Mouse (Mus musculus): ENCODE measurements at regions not wholly inside any gene's neighbourhood (a gene's known extent, or its start where the extent isn't known, plus 50 kb on each side); places are given as distances from the start of the nearest gene placed in this dataset.

DNA sequence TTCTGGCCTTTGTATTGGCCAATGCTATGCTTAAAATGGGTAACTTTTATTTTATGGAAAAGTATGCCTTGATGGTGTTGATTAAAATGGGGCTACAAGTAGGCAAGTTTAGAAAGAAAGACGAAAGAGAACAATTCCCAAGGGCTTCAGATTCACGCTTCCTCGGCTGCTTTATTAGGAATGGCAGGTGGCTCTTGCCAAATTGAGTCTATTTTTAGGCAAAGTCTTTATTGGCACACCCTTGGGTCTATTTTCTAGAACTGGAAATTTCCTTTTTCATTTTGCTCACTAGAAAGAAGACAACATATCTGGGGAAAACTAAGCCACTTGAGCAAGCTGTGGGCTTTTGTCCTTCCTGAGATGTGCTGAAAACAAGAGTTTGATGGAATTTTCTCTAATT, 641.4 kb upstream of the Kdm8 start:
- no peak for ATAC-seq (replicated peaks; ENCODE audit: low FRiP score, low TSS enrichment, poor library complexity, severe bottlenecking)

- ATAC-seq (replicated peaks; ENCODE audit: low FRiP score, low TSS enrichment, poor library complexity, severe bottlenecking): no peak
Observed at GRCm38 (mm10) chr7:124834692-124835091, 609.8 kb upstream of the Kdm8 start.

- no peak for ATAC-seq (replicated peaks; ENCODE audit: low FRiP score, low TSS enrichment, poor library complexity, severe bottlenecking)
Observed at GRCm38 (mm10) chr7:124836531-124836930, 607.9 kb upstream of the Kdm8 start.

GRCm38 (mm10) chr7:124855056-124855455, 589.4 kb upstream of the Kdm8 start:
- no peak for ATAC-seq (replicated peaks; ENCODE audit: low FRiP score, low TSS enrichment, poor library complexity, severe bottlenecking)

DNA sequence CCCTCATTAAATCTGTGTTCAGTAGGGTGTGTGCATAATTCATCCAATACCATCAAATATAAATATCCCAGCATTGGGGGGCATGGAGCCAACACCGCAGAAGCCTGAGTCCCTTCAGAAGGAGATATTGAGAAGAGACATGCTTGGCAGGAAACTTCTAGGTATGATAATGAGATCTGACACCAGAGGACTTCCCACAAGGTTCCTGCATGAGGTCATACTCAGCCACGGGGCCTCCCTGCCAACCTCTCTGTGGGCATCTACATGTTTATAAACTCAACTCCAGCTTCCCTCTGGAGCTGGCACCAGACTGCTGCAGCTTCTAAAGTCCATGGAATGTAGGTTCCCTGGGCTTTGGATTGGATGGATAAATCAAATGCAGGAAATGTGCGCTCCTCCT, 587.4 kb upstream of the Kdm8 start:
- no peak for ATAC-seq (replicated peaks; ENCODE audit: low FRiP score, low TSS enrichment, poor library complexity, severe bottlenecking)

GRCm38 (mm10) chr7:124861397-124861796, 583.1 kb upstream of the Kdm8 start:
- ATAC-seq (replicated peaks; ENCODE audit: low FRiP score, low TSS enrichment, poor library complexity, severe bottlenecking): no peak

GRCm38 (mm10) chr7:124868133-124868603, 576.3 kb upstream of the Kdm8 start:
- no peak for ATAC-seq (replicated peaks; ENCODE audit: low FRiP score, low TSS enrichment, poor library complexity, severe bottlenecking)

DNA sequence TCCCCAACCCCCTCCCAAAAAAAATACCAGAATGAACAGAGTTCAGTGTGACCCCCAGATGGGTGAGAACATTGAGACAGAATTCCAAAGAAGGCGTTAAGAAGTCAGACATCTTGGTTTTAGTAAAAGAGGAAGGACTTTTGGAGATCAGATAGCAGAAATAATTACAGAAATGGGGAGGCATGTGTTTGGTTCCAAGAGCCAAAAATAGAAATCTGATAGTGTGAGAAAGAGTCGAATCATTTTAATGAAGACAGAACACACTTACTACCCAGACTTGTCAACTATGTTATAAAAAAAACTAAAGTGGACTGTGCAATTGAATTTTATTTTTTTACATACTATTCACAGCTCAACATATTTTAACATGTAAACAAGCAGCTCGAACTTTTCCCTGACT, 575.9 kb upstream of the Kdm8 start:
- ATAC-seq (replicated peaks; ENCODE audit: low FRiP score, low TSS enrichment, poor library complexity, severe bottlenecking): no peak

DNA sequence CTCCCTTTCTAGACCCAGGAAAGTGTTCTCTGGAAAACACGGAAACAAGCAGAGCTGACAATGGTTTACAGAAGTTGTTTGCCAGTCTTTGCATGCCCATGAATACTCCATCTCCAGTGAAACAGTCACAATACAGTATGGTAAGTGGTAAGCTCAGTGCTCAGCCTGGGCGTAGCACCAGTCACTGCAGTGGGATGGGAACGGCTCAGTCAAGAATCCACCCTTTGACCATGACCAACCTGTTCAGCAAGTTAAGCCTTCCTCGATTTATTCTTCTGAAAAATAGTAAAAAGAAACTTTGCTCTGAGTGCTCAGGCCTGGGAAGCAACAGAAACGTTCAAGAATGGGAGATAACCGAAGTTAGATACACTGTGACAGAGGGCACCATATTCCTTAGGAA, 563.7 kb upstream of the Kdm8 start:
- no peak for ATAC-seq (replicated peaks; ENCODE audit: low FRiP score, low TSS enrichment, poor library complexity, severe bottlenecking)

GRCm38 (mm10) chr7:124907233-124907632, 537.2 kb upstream of the Kdm8 start:
- no peak for ATAC-seq (replicated peaks; ENCODE audit: low FRiP score, low TSS enrichment, poor library complexity, severe bottlenecking)

GRCm38 (mm10) chr7:124907662-124908296, 536.7 kb upstream of the Kdm8 start:
- no peak for ATAC-seq (replicated peaks; ENCODE audit: low FRiP score, low TSS enrichment, poor library complexity, severe bottlenecking)

- ATAC-seq (replicated peaks; ENCODE audit: low FRiP score, low TSS enrichment, poor library complexity, severe bottlenecking): no peak
Observed at GRCm38 (mm10) chr7:124914061-124914460, 530.4 kb upstream of the Kdm8 start.

DNA sequence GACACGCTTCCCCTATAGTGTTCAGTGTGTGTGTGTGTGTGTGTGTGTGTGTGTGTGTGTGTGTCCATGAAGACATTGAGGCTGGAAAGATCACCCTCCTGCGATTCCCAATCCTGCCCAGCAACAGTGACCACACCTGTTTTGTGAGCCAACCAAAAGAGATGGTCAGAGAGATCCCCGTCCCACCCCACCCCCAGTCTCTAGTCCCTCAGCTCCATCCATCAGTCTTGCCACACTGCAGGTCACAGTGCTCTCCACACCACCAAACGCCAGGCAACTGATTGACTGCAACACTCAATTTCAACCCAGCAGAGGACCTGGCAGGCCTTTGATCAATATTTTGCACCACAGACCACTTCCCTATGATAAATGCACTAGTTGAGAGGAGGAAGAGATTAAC, 530.0 kb upstream of the Kdm8 start:
- ATAC-seq (replicated peaks; ENCODE audit: low FRiP score, low TSS enrichment, poor library complexity, severe bottlenecking): no peak

DNA sequence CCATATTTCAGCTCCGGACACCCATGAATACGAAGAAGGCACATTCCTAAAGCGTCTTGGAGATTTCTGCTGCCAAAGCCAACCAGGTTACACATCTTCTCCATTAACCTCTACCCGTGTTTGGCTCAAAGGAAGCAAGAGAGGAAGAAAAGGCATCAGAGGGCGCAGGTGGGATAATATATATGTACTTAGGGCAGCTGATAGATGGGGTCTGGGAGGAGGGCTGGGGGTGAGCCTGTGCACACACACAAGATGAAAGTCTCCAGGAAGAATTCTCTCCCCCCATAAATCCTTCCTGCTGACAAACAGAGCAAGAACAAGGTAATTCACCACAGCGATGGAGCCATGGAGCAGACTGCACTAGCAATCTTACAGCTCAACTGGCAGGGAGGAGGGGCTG, 529.5 kb upstream of the Kdm8 start:
- ATAC-seq (replicated peaks; ENCODE audit: low FRiP score, low TSS enrichment, poor library complexity, severe bottlenecking): no peak

DNA sequence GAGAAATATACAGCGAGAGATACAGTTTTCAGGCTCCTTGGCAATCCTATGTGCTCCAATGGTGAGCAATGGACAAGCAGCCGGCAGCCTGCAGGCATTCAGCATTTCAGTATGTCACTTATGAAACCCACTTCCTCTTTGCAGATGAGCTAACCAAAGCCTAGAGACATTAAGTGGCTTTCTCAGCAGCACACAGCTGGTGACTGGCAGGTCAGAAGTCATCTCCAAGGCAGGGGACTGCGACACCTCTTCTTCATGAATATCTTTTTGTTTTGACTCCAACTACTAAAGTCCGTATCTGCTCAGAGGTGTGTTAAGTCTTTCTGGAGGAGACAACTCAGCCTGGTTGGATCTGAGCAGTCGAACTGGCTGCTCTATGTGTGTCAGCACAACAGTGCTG, 528.8 kb upstream of the Kdm8 start:
- no peak for ATAC-seq (replicated peaks; ENCODE audit: low FRiP score, low TSS enrichment, poor library complexity, severe bottlenecking)

- no peak for ATAC-seq (replicated peaks; ENCODE audit: low FRiP score, low TSS enrichment, poor library complexity, severe bottlenecking)
Observed at GRCm38 (mm10) chr7:124917606-124918120, 526.8 kb upstream of the Kdm8 start.

GRCm38 (mm10) chr7:124922806-124923205, 521.7 kb upstream of the Kdm8 start:
- no peak for ATAC-seq (replicated peaks; ENCODE audit: low FRiP score, low TSS enrichment, poor library complexity, severe bottlenecking)

- ATAC-seq (replicated peaks; ENCODE audit: low FRiP score, low TSS enrichment, poor library complexity, severe bottlenecking): no peak
Observed at GRCm38 (mm10) chr7:124933573-124933972, 510.9 kb upstream of the Kdm8 start.

GRCm38 (mm10) chr7:124939357-124939756, 505.1 kb upstream of the Kdm8 start:
- no peak for ATAC-seq (replicated peaks; ENCODE audit: low FRiP score, low TSS enrichment, poor library complexity, severe bottlenecking)

GRCm38 (mm10) chr7:124941527-124941926, 502.9 kb upstream of the Kdm8 start:
- no peak for ATAC-seq (replicated peaks; ENCODE audit: low FRiP score, low TSS enrichment, poor library complexity, severe bottlenecking)

DNA sequence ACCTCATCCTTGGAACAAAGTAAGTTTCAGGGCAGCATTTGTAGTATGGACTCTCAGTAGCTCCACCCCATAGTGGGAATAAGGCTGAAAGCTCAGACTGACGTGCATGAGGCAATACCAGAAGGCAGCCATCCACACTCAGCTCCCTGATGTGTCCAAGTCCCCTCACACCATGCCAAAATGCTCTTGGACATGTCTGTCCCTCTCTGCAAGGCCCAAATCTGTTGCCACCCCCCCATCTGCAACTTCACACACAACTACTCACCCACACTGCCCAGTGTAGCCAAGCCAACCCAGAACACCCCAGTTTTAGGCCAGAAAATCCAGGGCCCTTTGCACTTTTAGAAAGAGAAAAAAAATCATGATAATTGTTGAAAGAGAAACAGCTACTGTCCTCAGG, 498.1 kb upstream of the Kdm8 start:
- ATAC-seq (replicated peaks; ENCODE audit: low FRiP score, low TSS enrichment, poor library complexity, severe bottlenecking): no peak

DNA sequence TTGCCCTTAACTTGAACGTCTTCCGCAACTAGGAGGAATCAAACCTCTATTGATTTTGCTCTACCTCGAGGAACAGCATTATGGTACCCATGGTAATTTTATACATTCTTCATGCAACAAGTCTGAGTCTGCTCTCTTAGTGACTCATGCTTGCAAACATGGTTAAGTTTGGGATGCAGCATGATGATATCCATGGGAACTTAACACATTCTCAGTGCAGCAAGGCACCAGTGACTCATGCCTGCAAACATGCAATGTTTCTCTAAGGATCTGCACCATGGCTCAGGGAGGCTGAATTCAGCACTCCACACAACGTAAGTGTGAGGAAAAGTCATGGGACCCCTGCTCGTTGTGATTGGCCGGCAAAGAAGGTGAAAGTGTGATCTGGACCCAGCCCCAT, 487.1 kb upstream of the Kdm8 start:
- no peak for ATAC-seq (replicated peaks; ENCODE audit: low FRiP score, low TSS enrichment, poor library complexity, severe bottlenecking)
